Mouse (Mus musculus) right cerebral cortex, adult 2 months (tissue): ENCODE measurements at regions not wholly inside any gene's neighbourhood (a gene's known extent, or its start where the extent isn't known, plus 50 kb on each side); places are given as distances from the start of the nearest gene placed in this dataset.
"Not testable (repeated sequence)": the region's sequence is repeated elsewhere in the genome, so short reads cannot be mapped to it uniquely, and the experiment has no call there.

Experiments
- DNase-seq, 2 experiments: peaks; one replicate each; pipeline ENCODE4 v3.0.0; 2021 to 2022; ENCODE audit warnings: low spot score in 2 of 2

DNA sequence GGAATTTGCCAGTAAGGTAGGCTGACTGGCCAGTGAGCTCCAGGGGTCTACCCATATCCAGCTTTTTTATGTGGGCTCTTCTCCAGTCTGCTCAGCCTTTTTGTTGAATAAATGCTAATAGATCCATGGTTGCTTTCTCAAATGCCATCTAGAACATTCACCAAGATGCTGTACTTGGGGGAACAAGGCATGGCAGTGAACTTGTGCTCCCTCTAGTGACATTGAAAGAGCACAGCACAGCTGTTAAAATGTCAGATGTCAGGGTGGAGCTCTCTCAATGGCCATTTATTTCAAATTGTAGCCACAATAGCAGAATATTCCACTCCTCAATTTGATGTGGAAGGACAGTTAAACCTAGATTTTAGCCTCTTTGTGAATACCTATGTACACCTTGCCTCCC, 86.3 kb downstream of the Kcnk1 start:
- DNase-seq, result no peak

DNA sequence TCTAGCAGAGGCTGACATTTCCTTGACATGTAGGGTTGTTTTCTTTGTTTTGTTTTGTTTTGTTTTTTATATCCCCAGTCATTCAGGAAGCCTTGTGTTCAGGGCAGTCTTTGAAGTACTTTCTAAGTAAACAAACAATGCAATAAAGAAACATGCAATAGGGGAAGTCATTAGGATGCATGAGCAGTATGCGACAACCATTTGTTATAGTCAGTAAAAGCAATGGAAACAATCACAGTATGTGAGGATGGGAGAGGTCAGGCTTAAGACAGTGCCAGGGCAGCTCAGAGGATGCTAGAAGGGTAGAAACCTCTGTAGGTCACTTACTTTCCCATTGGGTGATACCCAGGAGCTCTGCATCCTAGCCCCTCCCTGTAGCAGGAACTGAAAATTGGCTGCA, 87.9 kb downstream of the Kcnk1 start:
- no peak for DNase-seq

DNA sequence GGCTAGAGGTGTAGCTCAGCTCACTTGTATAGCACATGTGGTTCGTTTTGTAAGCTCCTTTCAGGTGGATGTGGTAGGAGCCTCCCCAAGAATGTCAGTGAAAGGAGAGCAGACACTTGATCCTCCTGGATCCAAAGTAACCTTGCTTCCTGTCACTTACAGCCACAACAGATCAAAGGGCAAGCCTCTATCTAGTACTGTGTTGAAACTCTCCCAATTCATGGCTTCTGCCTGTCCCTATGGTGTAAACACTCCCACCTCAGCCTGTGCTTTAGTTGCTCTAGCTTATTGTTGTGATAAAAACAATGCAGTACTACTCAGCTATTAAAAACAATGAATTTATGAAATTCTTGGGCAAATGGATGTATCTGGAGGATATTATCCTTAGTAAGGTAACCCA, 95.8 kb downstream of the Kcnk1 start:
- DNase-seq, result no peak

DNA sequence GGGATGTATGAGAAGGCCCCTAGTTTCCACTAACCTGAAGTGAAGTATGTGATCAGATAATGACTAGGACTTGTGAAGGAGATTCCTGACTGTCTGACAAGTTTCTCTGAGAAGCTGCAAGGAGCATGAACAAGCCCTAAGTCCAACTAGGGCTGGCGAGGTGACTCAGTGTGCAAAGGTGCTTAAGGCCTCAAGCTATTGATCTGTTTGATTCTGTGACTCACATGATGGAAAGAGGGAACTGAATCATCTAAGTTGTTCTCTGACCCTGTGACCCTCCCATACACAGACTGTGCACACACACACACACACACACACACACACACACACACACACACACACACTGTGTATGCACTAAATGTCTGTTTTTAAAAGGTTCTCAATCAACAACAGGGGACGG, 99.0 kb downstream of the Kcnk1 start:
- DNase-seq, result no peak

DNA sequence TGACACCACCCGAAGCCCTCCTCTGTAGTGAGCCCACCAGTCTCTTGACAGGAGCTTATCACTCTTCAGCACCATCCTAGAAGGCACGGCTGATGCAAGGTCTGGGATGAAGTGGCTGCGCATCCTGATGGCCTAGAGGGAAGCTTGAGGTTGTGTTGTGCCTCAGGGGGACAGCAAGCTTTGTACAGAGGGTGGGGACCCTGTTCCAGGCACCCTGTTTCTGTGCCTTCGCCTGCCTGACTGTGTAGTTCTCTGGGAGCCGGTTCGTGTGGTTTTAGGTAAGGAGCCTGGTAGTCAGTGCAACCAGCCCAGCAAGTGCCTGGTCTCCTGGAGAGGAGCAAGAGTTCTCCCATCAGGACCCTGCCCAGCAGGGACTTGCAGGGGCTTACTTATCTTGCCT, 101.1 kb downstream of the Kcnk1 start:
- no peak for DNase-seq

DNA sequence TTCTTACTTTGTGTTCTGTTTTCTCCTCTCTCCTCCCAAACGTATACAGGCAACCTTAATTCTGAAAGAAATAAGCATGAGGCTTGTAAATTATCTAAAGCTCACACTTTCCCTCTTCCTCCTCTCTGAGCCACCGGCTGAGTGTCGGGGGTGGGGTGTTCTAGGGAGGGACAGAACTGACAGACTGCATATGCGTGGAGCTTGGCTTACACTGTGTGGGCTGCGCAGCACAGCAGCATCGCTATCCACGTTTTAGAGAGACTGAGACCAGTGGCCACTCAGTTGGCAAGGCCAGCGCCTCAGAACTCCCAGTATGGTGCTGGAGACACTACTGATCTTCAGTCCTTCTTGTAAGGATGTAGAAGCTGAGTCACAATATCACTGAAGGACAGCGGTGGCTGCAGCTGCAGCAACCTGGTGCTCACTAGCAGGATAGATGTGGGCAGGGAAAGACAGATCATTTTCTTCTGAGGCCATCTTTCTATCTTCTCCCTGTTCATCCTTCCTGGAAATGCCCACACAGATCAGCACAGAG, 101.7 kb downstream of the Kcnk1 start:
- peak; percentile 56 to 58 for DNase-seq

DNA sequence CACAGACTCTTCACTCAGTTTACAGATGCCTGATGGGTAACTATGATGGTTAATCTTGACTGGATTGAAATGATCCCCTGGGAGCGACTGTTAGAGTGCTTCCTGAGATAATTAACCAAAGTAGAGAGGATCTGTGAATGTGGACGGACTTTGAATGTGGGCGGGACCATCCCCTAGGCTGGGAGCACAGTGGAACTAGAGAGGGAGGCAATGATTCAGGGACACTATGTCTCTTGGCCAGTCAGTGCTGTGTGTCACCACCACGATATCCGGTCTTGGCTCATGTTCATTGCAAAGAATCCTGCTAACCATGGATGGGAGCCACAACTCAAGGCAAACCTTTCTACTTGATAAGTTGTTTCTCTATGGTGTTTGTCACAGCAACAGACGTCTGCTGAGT, 103.9 kb downstream of the Kcnk1 start:
- no peak for DNase-seq

DNA sequence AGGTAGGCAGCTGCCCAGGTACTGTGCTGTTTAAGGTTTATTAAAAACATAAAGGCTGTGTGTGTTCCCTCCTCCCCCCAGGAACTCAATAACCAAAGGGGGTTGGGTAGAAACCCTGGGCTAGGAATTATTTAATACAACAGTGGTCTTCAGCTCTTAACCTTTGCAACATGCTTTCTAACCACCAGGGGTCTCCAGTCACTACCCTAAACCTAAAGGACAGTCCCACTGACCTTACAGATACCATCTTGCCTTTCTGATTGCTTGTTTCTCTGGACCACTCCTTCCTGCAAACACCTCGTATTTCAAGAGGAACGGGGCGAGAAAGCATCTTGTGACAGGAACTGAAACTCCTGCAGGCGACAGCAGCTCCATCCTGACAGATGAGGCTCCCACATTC, 104.9 kb downstream of the Kcnk1 start:
- DNase-seq, result no peak

DNA sequence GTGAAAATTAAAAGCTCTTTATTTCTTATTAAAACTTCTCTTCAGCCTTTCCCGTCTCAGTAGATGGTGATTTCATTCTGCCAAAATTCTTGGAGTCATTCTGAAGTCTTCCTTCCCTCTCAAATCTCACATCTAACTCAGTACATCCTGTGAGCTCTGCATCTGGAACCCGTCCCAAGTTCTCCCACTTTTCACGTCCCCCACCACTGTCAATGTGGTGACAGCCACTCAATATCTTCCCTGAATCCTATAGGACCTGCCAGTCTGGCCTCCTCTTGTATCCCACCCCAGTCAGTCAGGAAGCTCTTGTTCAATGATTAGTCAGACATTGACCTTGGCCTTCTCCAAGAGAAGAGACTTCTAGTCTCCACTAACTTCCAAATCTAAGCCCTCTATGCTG, 110.1 kb downstream of the Kcnk1 start:
- no peak for DNase-seq

DNA sequence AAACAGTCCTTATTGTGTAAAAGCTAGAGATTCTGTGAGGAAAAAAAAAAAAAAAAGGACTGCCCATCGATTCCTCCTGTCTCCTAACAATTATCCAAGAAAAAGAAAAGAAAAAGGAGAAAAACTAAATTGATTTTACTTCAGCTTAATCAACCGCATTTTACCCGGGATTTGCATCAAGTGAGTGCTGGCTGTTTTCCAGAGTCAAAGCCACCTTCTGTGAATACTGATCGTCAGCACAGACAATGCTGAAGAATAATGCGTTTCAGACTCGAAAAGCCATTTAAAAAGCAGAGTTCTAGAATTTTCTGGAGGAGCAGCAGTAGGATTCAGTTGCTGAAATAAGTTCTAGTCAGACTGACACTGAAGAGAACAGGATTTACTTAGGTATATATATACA, 131.1 kb downstream of the Kcnk1 start:
- DNase-seq, result no peak

DNA sequence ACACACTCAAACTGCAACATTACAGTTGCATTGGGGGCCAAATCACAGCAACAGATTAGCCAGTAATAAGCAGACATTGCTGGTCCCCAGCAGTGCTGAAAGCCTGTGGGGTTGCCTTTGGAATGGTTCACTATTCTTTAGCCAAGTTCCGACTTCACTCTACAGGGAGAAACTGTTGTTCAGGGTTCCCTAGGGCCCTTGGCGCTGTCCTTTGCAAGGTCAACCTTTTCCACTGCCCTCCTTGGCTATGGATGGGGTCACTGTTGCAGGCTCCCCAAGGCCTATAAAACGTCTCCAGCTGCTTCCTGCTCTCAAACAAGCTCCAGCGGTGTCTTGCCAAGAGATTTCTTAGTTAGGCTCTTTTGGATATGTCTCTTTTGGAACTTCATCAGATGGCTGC, 137.1 kb downstream of the Kcnk1 start:
- DNase-seq, result no peak

DNA sequence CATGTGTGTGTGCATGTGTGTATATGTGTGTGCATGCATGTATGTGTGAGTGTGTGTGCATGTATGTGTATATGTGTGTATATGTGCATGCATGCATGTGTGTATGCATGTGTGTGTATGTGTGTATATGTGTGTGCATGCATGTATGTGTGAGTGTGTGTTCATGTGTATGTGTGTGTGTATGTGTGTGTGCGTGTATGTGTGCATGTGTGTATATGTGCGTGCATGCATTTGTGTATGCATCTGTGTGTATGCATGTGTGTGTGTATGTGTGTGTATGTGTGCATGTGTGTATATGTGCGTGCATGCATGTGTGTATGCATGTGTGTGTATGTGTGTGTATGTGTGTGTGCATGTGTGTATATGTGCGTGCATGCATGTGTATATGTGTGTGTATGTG, 137.9 kb downstream of the Kcnk1 start:
- not testable (repeated sequence) for DNase-seq

DNA sequence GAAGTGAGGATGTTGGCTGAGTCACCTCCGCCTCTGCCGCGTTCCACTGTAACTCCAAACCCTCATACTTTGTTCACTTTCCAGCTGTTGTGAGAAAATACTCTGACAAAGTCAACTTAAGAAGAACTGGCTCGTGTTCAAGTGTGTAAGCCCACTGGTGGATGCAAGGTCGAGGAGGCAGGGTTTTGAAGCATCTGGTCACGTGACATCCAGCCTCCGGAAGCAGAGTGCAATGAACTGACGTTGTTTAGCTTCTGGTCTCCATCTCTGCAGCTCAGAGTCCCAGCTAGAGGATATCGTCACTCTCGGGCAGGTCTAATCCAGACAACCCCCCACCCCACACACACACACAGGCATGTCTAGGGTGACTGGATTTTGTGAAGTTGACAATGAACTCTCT, 140.1 kb downstream of the Kcnk1 start:
- no peak for DNase-seq

DNA sequence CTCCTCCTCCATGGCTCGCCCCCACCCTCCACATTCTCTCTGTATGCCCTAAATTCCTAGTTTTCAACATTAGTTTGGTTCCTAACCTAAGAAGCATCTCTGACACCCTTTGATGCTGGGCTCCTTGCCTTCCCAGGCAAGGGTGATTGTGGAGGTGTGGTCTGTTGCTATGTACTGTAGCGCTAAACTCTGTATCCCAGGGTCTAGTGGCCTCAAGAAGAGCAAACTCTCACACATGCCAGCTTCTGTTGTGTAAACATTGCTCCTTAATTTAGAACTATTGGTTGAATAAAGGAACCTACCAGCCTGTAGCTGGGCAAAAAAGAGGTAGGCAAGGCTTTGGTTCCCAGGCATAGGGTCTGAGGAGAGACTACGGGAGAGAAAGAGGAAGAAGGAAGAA, 140.6 kb downstream of the Kcnk1 start:
- no peak for DNase-seq

DNA sequence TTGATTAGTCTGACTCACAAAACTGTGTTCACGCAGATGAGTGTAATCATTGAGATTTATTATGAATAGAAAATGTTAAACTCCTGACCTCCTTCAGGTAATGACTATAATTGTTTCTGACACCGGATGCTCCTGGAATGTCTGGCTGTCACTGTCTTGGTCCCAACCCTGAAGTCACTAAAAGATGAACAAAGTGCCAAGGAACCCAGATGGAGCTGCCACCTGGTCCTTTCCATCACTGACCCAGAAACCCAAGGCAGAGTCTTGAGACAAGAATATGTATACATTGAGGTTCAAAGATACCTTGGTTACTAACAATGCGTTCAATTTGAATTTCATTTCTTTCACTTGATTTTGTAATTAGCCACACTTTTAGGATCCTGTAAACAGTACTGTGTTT, 142.0 kb downstream of the Kcnk1 start:
- DNase-seq, result no peak

DNA sequence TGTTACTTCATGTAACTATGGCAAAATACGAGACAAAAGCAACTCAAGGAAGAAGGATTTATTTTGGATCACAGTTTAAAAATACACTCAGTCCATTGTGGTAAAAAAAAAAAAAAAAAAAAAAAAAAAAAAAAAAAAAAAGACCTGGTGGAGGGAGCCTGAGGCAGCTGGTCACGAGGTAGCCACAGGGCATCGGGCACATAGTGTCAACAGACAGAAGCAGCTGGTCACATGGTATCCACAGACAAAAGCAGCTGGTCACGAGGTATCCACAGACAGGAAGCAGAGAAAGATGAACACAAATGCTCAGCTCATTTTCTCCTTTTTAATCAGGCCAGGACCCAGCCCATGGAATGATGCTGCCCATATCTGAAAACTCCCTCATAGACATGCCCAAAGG, 142.5 kb downstream of the Kcnk1 start:
- no peak for DNase-seq

DNA sequence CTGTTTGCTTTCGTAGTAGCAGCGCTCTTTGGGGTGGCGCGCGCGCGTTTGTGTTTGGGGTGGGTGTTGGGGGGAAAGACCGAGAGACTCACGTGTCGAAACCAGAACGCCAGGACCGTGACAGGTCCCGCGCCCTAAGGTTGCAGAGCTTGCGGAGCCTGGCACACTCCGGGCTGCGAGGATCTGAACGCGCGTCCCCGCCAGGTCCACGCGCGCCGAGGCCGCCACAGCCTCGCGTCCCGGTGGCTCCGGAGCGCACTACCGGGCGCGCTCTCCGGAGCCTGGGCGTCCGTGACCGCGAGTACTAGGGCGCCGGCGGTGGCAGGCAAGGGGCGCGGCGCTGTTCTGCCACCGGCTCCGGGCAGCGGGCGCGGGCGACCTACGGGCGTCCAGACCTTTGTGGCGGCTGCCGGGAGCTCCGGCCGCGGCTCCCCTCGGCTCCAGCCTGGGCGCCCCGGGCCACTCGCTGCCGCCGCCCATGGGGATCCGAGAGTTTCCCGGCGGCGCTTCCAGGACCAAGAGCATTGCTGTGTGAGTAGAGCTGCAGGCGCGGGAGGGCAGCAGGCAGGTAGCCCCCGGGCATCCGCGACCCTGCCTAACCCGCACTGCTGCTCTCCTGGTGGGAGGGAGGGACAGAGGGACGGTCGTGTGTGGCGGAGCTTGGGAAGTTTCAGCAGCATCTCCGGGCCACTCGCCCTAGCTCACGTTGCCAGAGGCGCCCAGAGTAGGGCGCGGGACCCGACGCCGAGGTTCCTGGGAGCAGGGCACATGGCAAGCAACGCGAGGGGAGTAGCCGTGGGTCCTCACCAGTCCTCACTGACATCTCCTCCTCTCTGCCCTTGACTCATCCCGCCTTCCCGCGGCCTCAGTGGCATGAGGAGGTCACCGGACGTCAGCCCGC, 143.9 kb downstream of the Kcnk1 start:
- DNase-seq, result peak; percentile 26 to 38

DNA sequence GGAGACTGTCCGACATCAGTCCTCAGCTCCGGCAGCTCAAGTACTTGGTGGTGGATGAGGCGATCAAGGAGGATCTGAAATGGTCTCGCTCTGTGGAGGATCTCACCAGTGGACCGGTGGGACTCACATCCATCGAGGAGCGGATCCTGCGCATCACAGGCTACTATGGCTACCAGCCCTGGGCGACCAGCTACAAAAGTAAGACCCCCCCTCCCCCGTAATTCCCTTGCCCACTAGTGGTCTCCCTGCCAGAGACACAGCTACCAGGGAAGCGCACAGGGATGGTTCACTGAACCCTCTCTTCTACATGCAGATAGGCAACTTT, 144.5 kb downstream of the Kcnk1 start:
- no peak for DNase-seq

DNA sequence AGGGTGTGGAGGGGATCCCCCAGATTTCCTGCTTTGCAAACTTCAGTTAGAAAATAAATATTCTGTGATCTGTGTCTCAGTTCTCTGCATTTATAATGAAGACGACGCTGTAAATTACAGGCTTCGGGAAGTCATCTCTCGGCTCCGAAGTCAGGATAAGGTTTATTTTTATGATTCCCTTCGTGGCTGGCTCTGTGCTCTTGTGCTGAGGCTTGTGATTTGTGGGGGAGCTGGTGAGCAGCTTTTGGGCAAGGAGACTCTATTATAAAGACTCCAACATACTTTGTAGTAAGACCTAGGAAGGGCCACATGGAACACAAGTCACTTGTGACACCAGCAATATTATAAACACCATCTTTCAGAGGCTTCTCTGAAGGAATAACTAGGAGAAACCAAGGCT, 146.0 kb downstream of the Kcnk1 start:
- no peak for DNase-seq

DNA sequence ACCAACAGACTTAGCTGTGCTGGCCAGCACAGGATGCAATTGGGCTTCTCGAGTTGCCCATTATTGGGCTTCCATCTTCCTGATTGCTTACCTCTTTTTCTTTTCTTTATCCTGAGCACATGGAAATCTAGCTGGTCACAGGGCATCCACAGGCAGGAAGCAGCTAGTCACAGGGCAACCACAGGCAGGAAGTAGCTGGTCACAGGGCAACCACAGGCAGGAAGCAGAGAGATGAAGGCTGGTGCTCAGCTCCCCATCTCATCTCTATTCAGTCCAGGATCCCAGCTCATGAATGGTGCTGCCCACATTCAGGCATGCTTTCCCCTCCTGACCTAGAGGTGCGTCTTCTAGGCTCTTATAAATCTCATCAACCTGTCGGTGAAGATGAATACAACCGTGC, 146.8 kb upstream of the Slc35f3 start:
- DNase-seq, result no peak

DNA sequence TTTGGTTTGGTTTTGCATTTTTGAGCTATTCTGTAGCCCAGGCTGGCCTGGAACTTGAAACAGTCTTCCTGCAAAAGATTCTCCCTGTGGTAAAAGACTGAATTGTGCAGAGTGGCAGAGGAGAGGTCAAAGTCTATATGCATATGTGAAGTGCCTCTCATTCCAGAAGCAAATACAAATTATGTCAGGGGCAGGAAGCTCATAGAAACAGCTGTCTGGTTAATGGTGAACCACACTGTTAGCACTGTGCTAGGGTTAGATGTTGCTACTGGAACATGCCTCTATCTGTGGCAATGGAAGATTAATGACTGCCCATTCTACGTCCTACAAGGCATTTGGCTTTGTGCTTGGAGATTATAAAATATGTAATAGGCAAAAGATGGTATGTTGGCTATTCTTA, 144.4 kb upstream of the Slc35f3 start:
- no peak for DNase-seq

DNA sequence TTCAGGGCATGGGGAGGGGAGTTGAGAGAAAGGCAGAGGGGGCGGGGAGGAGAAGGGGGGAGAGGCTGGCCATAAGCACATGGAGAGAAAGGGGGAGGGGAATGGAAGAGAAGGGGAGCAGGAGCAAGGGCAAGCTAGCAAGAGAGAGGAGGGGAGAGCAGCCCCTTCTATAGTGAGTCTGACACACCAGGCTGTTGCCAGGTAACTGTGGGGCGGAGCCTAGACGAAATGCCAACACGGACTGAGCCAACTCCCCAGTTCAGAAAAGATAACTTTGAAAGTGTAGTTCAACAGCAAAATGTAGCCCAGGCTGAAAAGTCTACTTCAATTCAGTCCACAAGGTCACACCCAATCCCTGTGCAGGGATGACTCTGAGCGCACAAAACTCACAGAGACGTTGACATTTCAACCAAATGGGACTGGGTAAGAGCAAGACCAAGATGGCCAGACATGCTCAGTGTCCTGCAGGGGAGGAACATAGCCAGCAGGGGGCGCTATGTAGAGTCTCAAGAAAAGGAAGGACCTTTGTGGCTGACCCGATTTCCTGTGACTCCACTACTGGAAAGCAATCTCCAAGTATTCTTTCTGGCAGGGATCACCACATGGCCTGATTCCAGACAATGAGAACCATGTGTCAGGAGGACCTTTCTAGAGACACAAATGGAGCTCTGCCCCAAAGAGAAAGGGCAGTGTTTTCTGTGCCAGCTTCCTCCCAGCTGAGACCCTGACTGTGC, 140.7 kb upstream of the Slc35f3 start:
- DNase-seq, result no peak

DNA sequence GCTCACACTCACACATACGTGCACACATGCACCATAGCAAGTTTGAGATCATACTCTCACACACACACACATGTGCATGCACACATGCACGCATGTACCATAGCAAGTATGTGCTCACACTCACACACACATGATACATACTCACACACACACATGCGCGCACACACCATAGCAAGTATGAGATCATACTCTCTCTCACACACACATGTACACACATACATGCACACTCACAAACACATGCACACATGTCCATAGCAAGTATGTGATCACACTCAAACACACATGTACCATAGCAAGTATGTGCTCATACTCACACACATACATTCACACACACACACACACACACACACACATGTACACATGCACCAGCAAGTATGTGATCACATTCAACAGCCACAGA, 138.9 kb upstream of the Slc35f3 start:
- DNase-seq, result no peak
